Comparison of ENCODE assay signal across 25 mouse cellular contexts in genomic region chr16:93366383-93366941, GRCm38 (mm10).
DNase-seq lines count a peak whose midpoint lies in the region; ATAC-seq and TF ChIP-seq lines count a peak whose summit lies in the region.
"Had no signal": no experiment of that assay in that cellular context is flagged by ENCODE, and none has a peak within 500 bp of the region (broad histone marks: within the 10 kb centered on the region; RNA-seq: fewer than 3 reads in every experiment).

No protein-coding gene starts in this region.

- intact Hi-C loops in heart, postnatal 36 days (cut with DNase I) = no loop called here
- intact Hi-C loops in left cerebral cortex, postnatal 4 days (cut with DNase I) = no loop called here

- H3K9me3 ChIP-seq in heart, embryonic 10.5 days = no peaks in the 10 kb centered on the region
- no peaks in the 10 kb centered on the region for H3K9me3 ChIP-seq in midbrain, embryonic 11.5 days (ENCODE audit: control insufficient read depth, low read length)
- no peaks in the 10 kb centered on the region for H3K9me3 ChIP-seq in midbrain, postnatal 0 days (ENCODE audit: low read length)
- H3K9me3 ChIP-seq in liver, embryonic 11.5 days (ENCODE audit: control insufficient read depth, low read length) = no peaks in the 10 kb centered on the region
- H3K9me3 ChIP-seq: forebrain, embryonic 15.5 days; hindbrain, embryonic 15.5 days; midbrain, embryonic 10.5 days; neural tube, embryonic 12.5 days had no signal

- H3K4me3 ChIP-seq in heart, embryonic 10.5 days = no peak overlapping the region
- H3K4me3 ChIP-seq in midbrain, embryonic 11.5 days (ENCODE audit: low read depth, low read length) = no peak overlapping the region
- no peak overlapping the region for H3K4me3 ChIP-seq in midbrain, postnatal 0 days (ENCODE audit: low read depth, low read length)
- H3K4me3 ChIP-seq in liver, embryonic 11.5 days (ENCODE audit: low read depth, low read length) = no peak overlapping the region
- no peak overlapping the region for H3K4me3 ChIP-seq in small intestine, adult 2 months (ENCODE audit: low read depth, low read length)
- H3K4me3 ChIP-seq: forebrain, embryonic 15.5 days; hindbrain, embryonic 15.5 days; left cerebral cortex, adult 2 months; midbrain, embryonic 10.5 days; neural tube, embryonic 12.5 days had no signal

- DNase-seq in heart, embryonic 10.5 days (ENCODE audit: low spot score) = no peak
- DNase-seq in heart, postnatal 36 days = no peak
- peak; percentile 69 for DNase-seq in midbrain, embryonic 11.5 days (ENCODE audit: low spot score, missing footprints)
- DNase-seq in midbrain, postnatal 0 days (ENCODE audit: low spot score) = no peak
- no peak for DNase-seq in liver, embryonic 11.5 days (ENCODE audit: low spot score)
- no peak for DNase-seq in left cerebral cortex, postnatal 4 days
- DNase-seq in adrenal gland, adult 8-10 months = no peak
- DNase-seq: adrenal gland, postnatal 25 days; cerebellum, adult 8-10 months; gastrocnemius, postnatal 25 days; heart, postnatal 14 days; kidney, adult 18-20 months; kidney, postnatal 4 days; layer of hippocampus, adult 9-11 months; lung, embryonic 14.5 days; spleen, adult 18-20 months; thymus, adult 18-20 months had no signal

- H3K4me2 ChIP-seq in midbrain, embryonic 11.5 days = no peak overlapping the region
- no peak overlapping the region for H3K4me2 ChIP-seq in midbrain, postnatal 0 days (ENCODE audit: low read depth, low read length, poor library complexity, severe bottlenecking)
- no peak overlapping the region for H3K4me2 ChIP-seq in liver, embryonic 11.5 days
- H3K4me2 ChIP-seq: forebrain, embryonic 15.5 days; hindbrain, embryonic 15.5 days; lung, embryonic 14.5 days; neural tube, embryonic 12.5 days had no signal

- no peak for TF ChIP-seq CTCF in midbrain, postnatal 0 days (IDR thresholded peaks at IDR 0.05)
- no peak for TF ChIP-seq CTCF in small intestine, adult 2 months (IDR thresholded peaks at IDR 0.05; ENCODE audit: extremely low read depth, insufficient read length, insufficient replicate concordance, low read depth, low read length)

- 55% methylated on average over 5 of the region's 5 CpGs for WGBS in heart, embryonic 10.5 days
- WGBS in midbrain, embryonic 11.5 days = 75% methylated on average over 5 of the region's 5 CpGs
- 86% methylated on average over 5 of the region's 5 CpGs for WGBS in midbrain, postnatal 0 days
- 44% methylated on average over 5 of the region's 5 CpGs for WGBS in liver, embryonic 11.5 days
- WGBS in small intestine, adult 2 months = 27% methylated on average over 5 of the region's 5 CpGs

- H3K4me1 ChIP-seq in heart, embryonic 10.5 days = peaks cover 32% of the 10 kb centered on the region
- H3K4me1 ChIP-seq in midbrain, embryonic 11.5 days (ENCODE audit: control insufficient read depth, insufficient read depth, low read length) = no peaks in the 10 kb centered on the region
- 0 out of 2 replicates have a peak, but pooled peaks cover 5% of the 10 kb centered on the region for H3K4me1 ChIP-seq in midbrain, postnatal 0 days (ENCODE audit: insufficient read depth, low read length)
- H3K4me1 ChIP-seq in liver, embryonic 11.5 days (replicated peaks; ENCODE audit: control insufficient read depth, insufficient read depth, low read length) = peaks cover 6% of the 10 kb centered on the region; the same call in 1 of the 2 replicates
- peaks cover 36% of the 10 kb centered on the region; the same call in 1 of the 2 replicates for H3K4me1 ChIP-seq in small intestine, adult 2 months (ENCODE audit: control insufficient read depth, insufficient read depth, insufficient read length, low read length)
- H3K4me1 ChIP-seq: midbrain, embryonic 10.5 days; neural tube, embryonic 12.5 days had no signal

- no peak for TF ChIP-seq POLR2A in small intestine, adult 2 months (IDR thresholded peaks at IDR 0.05; ENCODE audit: low read depth, low read length)

- no peak overlapping the region for H3K9ac ChIP-seq in midbrain, embryonic 11.5 days (ENCODE audit: low read length)
- no peak overlapping the region for H3K9ac ChIP-seq in midbrain, postnatal 0 days (replicated peaks; ENCODE audit: low read length, poor library complexity, severe bottlenecking)
- no peak overlapping the region for H3K9ac ChIP-seq in liver, embryonic 11.5 days (ENCODE audit: low read depth, low read length)
- H3K9ac ChIP-seq: forebrain, embryonic 15.5 days; hindbrain, embryonic 15.5 days; lung, embryonic 14.5 days; neural tube, embryonic 12.5 days had no signal

- no peak for ATAC-seq in midbrain, embryonic 11.5 days (ENCODE audit: low FRiP score)
- no peak for ATAC-seq in midbrain, postnatal 0 days (ENCODE audit: low FRiP score)
- ATAC-seq in liver, embryonic 11.5 days (replicated peaks; ENCODE audit: low FRiP score) = peak; percentile 85
- ATAC-seq: CD4-positive, CD25-positive, alpha-beta regulatory T cell, adult 4 months; forebrain, embryonic 15.5 days had no signal

- H3K27ac ChIP-seq in heart, embryonic 10.5 days = peak overlapping the region; percentile 49; the same call in 1 of the 2 replicates
- no peak overlapping the region for H3K27ac ChIP-seq in midbrain, embryonic 11.5 days (ENCODE audit: low read depth, low read length)
- no peak overlapping the region for H3K27ac ChIP-seq in midbrain, postnatal 0 days (ENCODE audit: low read depth, low read length)
- no peak overlapping the region for H3K27ac ChIP-seq in liver, embryonic 11.5 days (ENCODE audit: low read depth, low read length)
- H3K27ac ChIP-seq in small intestine, adult 2 months (ENCODE audit: insufficient read depth, low read depth, low read length) = peak overlapping the region; percentile 99
- H3K27ac ChIP-seq: forebrain, embryonic 15.5 days; hindbrain, embryonic 15.5 days; left cerebral cortex, adult 2 months; macrophage; neural tube, embryonic 12.5 days had no signal

- H3K36me3 ChIP-seq in heart, embryonic 10.5 days = no peaks in the 10 kb centered on the region
- H3K36me3 ChIP-seq in midbrain, embryonic 11.5 days (ENCODE audit: control insufficient read depth, insufficient read depth, low read length) = no peaks in the 10 kb centered on the region
- H3K36me3 ChIP-seq in midbrain, postnatal 0 days (ENCODE audit: insufficient read depth, low read length) = no peaks in the 10 kb centered on the region
- no peaks in the 10 kb centered on the region for H3K36me3 ChIP-seq in liver, embryonic 11.5 days (ENCODE audit: control insufficient read depth, insufficient read depth, low read length)
- peaks cover 7% of the 10 kb centered on the region for H3K36me3 ChIP-seq in small intestine, adult 2 months (ENCODE audit: control insufficient read depth, insufficient read depth, low read length)
- H3K36me3 ChIP-seq: forebrain, embryonic 15.5 days; hindbrain, embryonic 15.5 days; midbrain, embryonic 10.5 days; neural tube, embryonic 12.5 days had no signal

- peaks cover 10% of the 10 kb centered on the region; the same call in 1 of the 2 replicates for H3K27me3 ChIP-seq in heart, embryonic 10.5 days (ENCODE audit: insufficient read depth, poor library complexity, severe bottlenecking)
- no peaks in the 10 kb centered on the region for H3K27me3 ChIP-seq in midbrain, embryonic 11.5 days (ENCODE audit: control insufficient read depth, insufficient read depth, low read length)
- no peaks in the 10 kb centered on the region for H3K27me3 ChIP-seq in midbrain, postnatal 0 days (ENCODE audit: insufficient read depth, low read length)
- no peaks in the 10 kb centered on the region for H3K27me3 ChIP-seq in liver, embryonic 11.5 days (replicated peaks; ENCODE audit: control insufficient read depth, insufficient read depth, low read length)
- H3K27me3 ChIP-seq in small intestine, adult 2 months (ENCODE audit: control insufficient read depth, insufficient read depth, low read length) = no peaks in the 10 kb centered on the region
- H3K27me3 ChIP-seq: forebrain, embryonic 15.5 days; hindbrain, embryonic 15.5 days; neural tube, embryonic 12.5 days had no signal

Comparison
In these comparisons a context has a peak if more than half of its experiments do, and no peak if none do; other contexts are left out.
1. H3K27ac ChIP-seq: peak in heart, embryonic 10.5 days (single experiment) and small intestine, adult 2 months (single experiment); none in midbrain, embryonic 11.5 days (single experiment), midbrain, postnatal 0 days (single experiment) and liver, embryonic 11.5 days (single experiment).